Mouse (Mus musculus) forebrain, embryonic 11.5 days (tissue): ENCODE data around the gene Alad. TPM values are rescaled to one million over a fixed set of nuclear protein-coding genes. Genes with fewer than 3 reads are reported as not detected.

ENCODE experiments used
- ATAC-seq: fragments of 200-750 bp; cut with Nextera tagmentation; replicated peaks from 2 replicates; pipeline ENCODE4 v1.8.0; 2017; ENCODE audit warnings: moderate TSS enrichment; ENCODE audit not compliant: low FRiP score
- DNase-seq: peaks from one replicate; pipeline ENCODE4 v3.0.0-alpha.2; 2017; ENCODE audit warnings: low spot score
- H3K27ac ChIP-seq: fragments of 300-500 bp; sonication (generic); 2 replicates; pipeline ENCODE4 v1.5.1; 2014; ENCODE audit warnings: low read depth, low read length
- H3K27me3 ChIP-seq: fragments of 300-500 bp; sonication (generic); 2 replicates; pipeline ENCODE4 v1.6.1; 2014; ENCODE audit warnings: mild to moderate bottlenecking, low read length, mixed read lengths; ENCODE audit not compliant: control insufficient read depth, insufficient read depth
- H3K36me3 ChIP-seq: fragments of 300-500 bp; sonication (generic); 2 replicates; pipeline ENCODE4 v1.6.1; 2014; ENCODE audit warnings: mild to moderate bottlenecking, low read length, moderate library complexity, mixed read lengths; ENCODE audit not compliant: control insufficient read depth, insufficient read depth
- H3K4me1 ChIP-seq: fragments of 300-500 bp; sonication (generic); replicated peaks from 2 replicates; pipeline ENCODE4 v1.6.1; 2014; ENCODE audit warnings: low read length, mixed read lengths; ENCODE audit not compliant: control insufficient read depth, insufficient read depth
- H3K4me2 ChIP-seq: fragments of 300-500 bp; sonication (generic); 2 replicates; pipeline ENCODE4 v1.6.1; 2014; ENCODE audit warnings: low read depth, mild to moderate bottlenecking, low read length, moderate library complexity, mixed read lengths; ENCODE audit not compliant: severe bottlenecking
- H3K4me3 ChIP-seq: fragments of 300-500 bp; sonication (generic); 2 replicates; pipeline ENCODE4 v1.5.1; 2014; ENCODE audit warnings: low read depth, low read length
- H3K9ac ChIP-seq: fragments of 300-500 bp; sonication (generic); 2 replicates; pipeline ENCODE4 v1.6.1; 2014; ENCODE audit warnings: low read length
- H3K9me3 ChIP-seq: fragments of 300-500 bp; sonication (generic); 2 replicates; pipeline ENCODE4 v1.6.1; 2016; ENCODE audit warnings: low read length, mixed read lengths; ENCODE audit not compliant: control insufficient read depth
- WGBS: fragments of 180-500 bp; shearing (Covaris S2); extraction: QIAGEN DNeasy Blood & Tissue Kit; methylation state at CpG from one replicate; pipeline ENCODE4 v1.1.7; 2014; 5-methylcytosine and 5-hydroxymethylcytosine counted together
- polyA plus RNA-seq: library from polyadenylated mRNA; unstranded; fragments of >200 nt; fragmentation: Nextera tagmentation; extraction: Ambion mirVana; gene quantifications from 2 replicates; pipeline ENCODE4 v1.2.1, GENCODE M21; 2014

Gene Alad
- polyA plus RNA-seq, 1 experiment from 2014 or later, result 89.3 TPM

GRCm38 (mm10) chr4:62475793-62476192 lies 43.9 kb downstream of the Alad start:
- H3K4me3 ChIP-seq, result no peak overlapping the region
- DNase-seq (no peak), ATAC-seq (no peak)
- H3K36me3 ChIP-seq, result no peaks in the 10 kb centered on the region
- H3K9me3 ChIP-seq, result no peaks in the 10 kb centered on the region
- no peak overlapping the region for H3K9ac ChIP-seq
- 91% methylated on average over 6 of the region's 6 CpGs for WGBS
- H3K27ac ChIP-seq, result no peak overlapping the region
- H3K4me1 ChIP-seq, result no peaks in the 10 kb centered on the region; the same call in 1 of the 2 replicates
- H3K4me2 ChIP-seq, result no peak overlapping the region
- H3K27me3 ChIP-seq, result peaks cover 16% of the 10 kb centered on the region

DNA sequence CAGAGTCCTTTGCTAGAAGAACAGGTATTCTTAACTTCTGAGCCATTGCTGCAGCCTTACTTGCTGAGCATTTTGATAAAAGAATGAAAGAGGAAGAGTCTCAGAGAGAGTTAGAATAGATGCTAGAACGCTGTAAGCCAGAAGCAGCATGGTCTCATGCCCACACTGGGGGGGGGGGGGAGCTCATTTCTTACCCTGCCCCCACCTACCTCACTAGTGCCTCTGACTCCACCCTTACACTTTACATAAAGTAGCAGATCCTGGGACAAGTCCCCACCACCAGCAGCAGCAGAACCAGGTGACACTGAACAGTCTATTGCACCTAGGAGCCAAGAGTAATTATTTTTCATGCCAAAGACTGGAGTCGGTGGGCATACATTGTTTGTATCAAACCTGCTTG lies 44.6 kb downstream of the Alad start:
- 78% methylated on average over 2 of the region's 2 CpGs for WGBS
- no peak for DNase-seq

DNA sequence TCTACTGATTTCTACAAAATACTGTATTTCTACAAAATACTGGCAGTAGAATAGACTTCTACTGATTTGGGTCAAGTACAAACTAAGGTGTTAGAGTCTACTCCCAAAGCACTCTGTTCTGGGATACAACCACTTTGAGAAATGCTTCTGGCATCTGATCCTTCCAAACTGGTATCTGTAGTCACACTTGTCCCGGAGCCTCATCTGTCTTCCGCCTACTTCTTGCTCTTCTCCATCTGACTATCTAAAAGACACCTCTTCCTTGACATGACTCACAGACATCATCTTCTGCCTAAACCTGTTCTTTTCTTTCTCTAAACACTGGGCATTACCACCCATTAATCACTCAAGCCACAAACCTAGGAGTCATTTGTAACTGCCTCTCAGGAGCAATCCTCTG lies 47.6 kb downstream of the Alad start:
- no peaks in the 10 kb centered on the region for H3K4me1 ChIP-seq
- no peaks in the 10 kb centered on the region for H3K9me3 ChIP-seq
- H3K36me3 ChIP-seq, result no peaks in the 10 kb centered on the region
- no peak overlapping the region for H3K4me2 ChIP-seq
- ATAC-seq, result no peak
- H3K9ac ChIP-seq, result no peak overlapping the region
- no peaks in the 10 kb centered on the region for H3K27me3 ChIP-seq
- DNase-seq, result no peak
- H3K4me3 ChIP-seq, result no peak overlapping the region
- no peak overlapping the region for H3K27ac ChIP-seq
- 95% methylated on average over 2 of the region's 2 CpGs for WGBS

More for the DNA sequence above, 44.6 kb downstream of the Alad start:
- ATAC-seq, result no peak
- Histone ChIP-seq H3K36me3 (no peaks in the 10 kb centered on the region), H3K9ac (no peak overlapping the region), H3K4me1 (no peaks in the 10 kb centered on the region; the same call in 1 of the 2 replicates), H3K4me2 (no peak overlapping the region), H3K27ac (no peak overlapping the region), H3K4me3 (no peak overlapping the region), H3K27me3 (peaks cover 10% of the 10 kb centered on the region), H3K9me3 (no peaks in the 10 kb centered on the region)

DNA sequence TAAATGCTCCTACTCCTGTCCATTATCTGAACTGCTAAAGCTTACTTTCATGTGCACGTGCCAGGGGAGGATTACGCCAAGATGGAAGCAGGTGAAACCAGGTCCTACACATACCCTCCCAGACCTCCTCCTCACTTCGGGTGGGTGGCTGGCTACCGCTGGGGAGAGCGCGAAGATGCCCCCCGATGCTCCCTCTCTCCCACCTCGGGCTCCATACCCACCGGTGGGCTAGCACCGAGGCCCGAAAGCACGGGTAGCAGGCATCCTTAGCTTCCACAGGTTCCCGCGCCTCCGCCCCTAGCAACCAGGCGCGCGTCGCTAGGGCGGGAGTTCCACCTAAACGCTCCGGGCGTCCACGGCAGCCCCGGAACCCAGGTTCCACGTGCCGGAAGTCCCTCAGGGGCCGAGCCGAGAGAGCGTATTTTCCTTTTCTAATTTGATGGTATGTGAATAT lies 49.1 kb downstream of the Alad start, which contains the start of gene Wdr31:
Gene Wdr31 (minus strand): TSS at position 299 of the 454 bp plus-strand sequence.
- no peaks in the 10 kb centered on the region for H3K27me3 ChIP-seq
- H3K4me2 ChIP-seq, result peak within 1 kb of the TSS; percentile 55
- peak within 1 kb of the TSS; percentile 42 for H3K4me3 ChIP-seq
- WGBS, result under 1% methylated on average over 30 of the region's 30 CpGs
- H3K9me3 ChIP-seq, result no peaks in the 10 kb centered on the region
- H3K36me3 ChIP-seq, result no peaks in the 10 kb centered on the region
- H3K27ac ChIP-seq, result no peak within 1 kb of the TSS
- peak within 1 kb of the TSS; percentile 59 for H3K9ac ChIP-seq
- DNase-seq, result peak; percentile 91
- peak; percentile 94 for ATAC-seq
- H3K4me1 ChIP-seq, result no peaks in the 10 kb centered on the region

GRCm38 (mm10) chr4:62468158-62468557 lies 51.6 kb downstream of the Alad start:
- ATAC-seq (no peak), DNase-seq (no peak)
- 95% methylated on average over 1 of the region's 1 CpGs for WGBS
- Histone ChIP-seq H3K4me1 (no peaks in the 10 kb centered on the region), H3K27ac (no peak overlapping the region), H3K4me2 (no peak overlapping the region), H3K36me3 (no peaks in the 10 kb centered on the region), H3K27me3 (no peaks in the 10 kb centered on the region), H3K4me3 (no peak overlapping the region), H3K9ac (no peak overlapping the region), H3K9me3 (no peaks in the 10 kb centered on the region)

- 97% methylated on average over 2 of the region's 2 CpGs for WGBS
- no peaks in the 10 kb centered on the region; the same call in 1 of the 2 replicates for H3K36me3 ChIP-seq
- H3K27ac ChIP-seq, result no peak overlapping the region
- no peak overlapping the region for H3K9ac ChIP-seq
- no peaks in the 10 kb centered on the region for H3K4me1 ChIP-seq
- no peak overlapping the region for H3K4me3 ChIP-seq
- no peak overlapping the region for H3K4me2 ChIP-seq
- ATAC-seq (no peak), DNase-seq (no peak)
- H3K9me3 ChIP-seq, result no peaks in the 10 kb centered on the region
- no peaks in the 10 kb centered on the region for H3K27me3 ChIP-seq
These were observed 56.6 kb downstream of the Alad start for GRCm38 (mm10) chr4:62463124-62463523.

DNA sequence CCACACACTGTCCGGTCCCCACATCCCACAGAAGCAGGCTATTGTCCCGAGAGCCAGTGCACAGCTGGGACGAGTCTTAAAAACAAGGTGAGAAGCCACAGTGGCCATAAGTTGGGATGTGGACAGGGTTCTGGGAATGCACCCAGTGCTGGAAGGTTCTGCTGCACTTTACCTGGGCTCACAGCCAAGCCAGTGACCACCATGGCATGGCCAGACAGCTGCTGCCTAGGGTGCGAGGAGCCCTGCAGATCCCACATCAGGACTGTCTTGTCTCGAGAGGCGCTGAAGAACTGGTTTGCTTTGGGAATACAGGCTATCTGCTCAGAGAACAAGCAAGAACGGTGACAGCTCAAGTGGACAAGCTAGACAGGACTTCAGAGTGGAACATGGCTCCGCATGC lies 59.4 kb downstream of the Alad start:
- Histone ChIP-seq H3K9ac (no peak overlapping the region), H3K9me3 (no peaks in the 10 kb centered on the region), H3K4me3 (no peak overlapping the region), H3K27ac (no peak overlapping the region), H3K36me3 (no peaks in the 10 kb centered on the region; the same call in 1 of the 2 replicates), H3K27me3 (no peaks in the 10 kb centered on the region), H3K4me2 (no peak overlapping the region), H3K4me1 (no peaks in the 10 kb centered on the region)
- DNase-seq (no peak), ATAC-seq (no peak)
- WGBS, result 95% methylated on average over 8 of the region's 8 CpGs

Other genes with a start within 250 kb of the Alad start
- 18.5 and 23.4 TPM in 2 replicates for gene Fkbp15, start 159.4 kb downstream of the Alad start, polyA plus RNA-seq
- 49.9 and 51.7 TPM in 2 replicates for gene Slc31a1, start 159.2 kb downstream of the Alad start, polyA plus RNA-seq
- gene Cdc26, start 111.3 kb downstream of the Alad start, polyA plus RNA-seq, result 185 and 190 TPM in 2 replicates
- gene Prpf4, start 111.1 kb downstream of the Alad start, polyA plus RNA-seq, result 34.9 and 35.7 TPM in 2 replicates
- not detected in 2 replicates for gene Rnf183, start 84.7 kb downstream of the Alad start, polyA plus RNA-seq
- gene Wdr31, start 49.0 kb downstream of the Alad start, polyA plus RNA-seq, result 11.5 and 14.3 TPM in 2 replicates
- gene Bspry, start 39.9 kb downstream of the Alad start, polyA plus RNA-seq, result 0.96 and 0.98 TPM in 2 replicates
- 9.1 and 10.1 TPM in 2 replicates for gene Hdhd3, start 16.5 kb downstream of the Alad start, polyA plus RNA-seq
- gene Pole3, start 5.2 kb upstream of the Alad start, polyA plus RNA-seq, result 132 and 135 TPM in 2 replicates
- 1.1 and 1.8 TPM in 2 replicates for gene 4933430I17Rik, start 5.5 kb upstream of the Alad start, polyA plus RNA-seq
- 33.6 and 39.7 TPM in 2 replicates for gene Rgs3, start 39.9 kb upstream of the Alad start, polyA plus RNA-seq